Mouse (Mus musculus) layer of hippocampus, adult 18-20 months (tissue): ENCODE results near the gene Shc3. TPM values are rescaled to one million over a fixed set of nuclear protein-coding genes. Genes with fewer than 3 reads are reported as not detected.

ENCODE experiments used
- DNase-seq, 2 experiments: peaks; one replicate each; pipeline ENCODE4 v3.0.0; 2022; ENCODE audit warnings: low spot score in 2 of 2
- long read RNA-seq: library from polyadenylated mRNA; stranded (forward); transcript quantifications from one replicate; pipeline ENCODE4 v2.0.0, GENCODE M21; 2021
- total RNA-seq, 2 experiments: library from RNA; stranded (reverse); gene quantifications; 2 replicates each; pipeline ENCODE4 v1.2.3; 2021

Gene Shc3
- total RNA-seq: 100 to 1,000 TPM; 118 to 119 TPM
- long read RNA-seq, transcript Shc3-201 (12 exons, 1,537 nt): major isoform, 11 of 14 reads
- long read RNA-seq, partial matches to known transcripts: 2 of 14 reads
- long read RNA-seq, other reads (novel, unspliced or antisense): 1 of 14 reads

DNA sequence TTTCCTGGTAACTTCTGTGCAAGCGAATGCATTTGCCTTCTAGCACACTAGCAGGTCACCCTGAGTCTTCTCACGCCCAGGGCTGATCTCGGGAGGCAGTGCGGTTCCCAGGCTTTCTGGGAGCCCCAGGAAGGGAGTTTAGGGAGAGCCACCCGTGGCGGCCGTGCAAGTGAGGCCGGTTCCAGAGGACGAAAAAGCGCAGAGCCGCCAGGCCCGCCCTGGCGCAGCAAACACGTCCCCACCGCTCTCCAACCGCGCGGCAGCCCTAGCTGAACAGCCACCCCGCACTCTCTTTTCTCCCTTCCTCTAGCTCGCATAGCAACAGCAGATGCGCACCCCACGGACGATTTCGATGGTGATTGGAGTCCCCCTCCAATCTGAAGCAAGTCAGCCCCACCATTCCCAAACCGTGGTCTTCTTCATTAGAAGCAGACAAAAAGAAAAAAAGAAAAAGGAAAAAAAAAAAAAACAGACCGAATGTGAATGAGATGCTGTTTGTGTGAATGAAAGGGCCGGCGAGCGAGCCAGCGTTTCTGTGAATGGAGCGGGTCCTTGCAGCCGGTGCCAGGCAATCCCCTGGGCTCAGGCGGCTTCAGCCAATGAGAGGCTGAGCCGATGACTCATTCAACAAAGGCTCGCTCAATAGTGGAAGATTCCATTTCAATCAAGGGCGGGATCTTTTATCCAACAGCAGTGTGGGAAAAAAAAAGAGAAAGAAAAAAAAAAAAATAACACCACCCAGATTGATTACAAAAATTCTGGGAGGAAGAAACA lies at the start of gene Shc3:
Gene Shc3, minus strand, starts transcription at position 509 of the 774 bp plus-strand sequence.
- DNase-seq: peak; percentile 86 to 91

DNA sequence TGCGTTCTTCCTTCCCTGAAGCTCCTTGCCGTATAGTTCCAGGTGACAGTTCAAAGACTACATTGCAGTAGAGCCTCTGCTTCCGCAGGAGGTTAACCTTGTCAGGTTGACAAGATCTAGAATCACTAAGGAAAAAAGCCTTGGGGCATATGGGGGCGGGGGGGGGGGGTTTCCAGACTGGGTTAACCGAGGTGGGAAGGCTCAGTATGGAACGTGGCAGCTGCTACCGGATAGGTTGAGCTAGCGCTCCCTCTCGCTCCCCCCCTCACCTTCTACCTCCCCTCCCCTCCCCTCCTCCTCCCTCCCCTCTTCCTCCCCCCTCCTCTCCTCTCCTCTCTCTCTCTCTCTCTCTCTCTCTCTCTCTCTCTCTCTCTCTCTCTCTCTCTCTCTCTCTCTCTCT lies 49.4 kb upstream of the Shc3 start:
- DNase-seq: no peak

DNA sequence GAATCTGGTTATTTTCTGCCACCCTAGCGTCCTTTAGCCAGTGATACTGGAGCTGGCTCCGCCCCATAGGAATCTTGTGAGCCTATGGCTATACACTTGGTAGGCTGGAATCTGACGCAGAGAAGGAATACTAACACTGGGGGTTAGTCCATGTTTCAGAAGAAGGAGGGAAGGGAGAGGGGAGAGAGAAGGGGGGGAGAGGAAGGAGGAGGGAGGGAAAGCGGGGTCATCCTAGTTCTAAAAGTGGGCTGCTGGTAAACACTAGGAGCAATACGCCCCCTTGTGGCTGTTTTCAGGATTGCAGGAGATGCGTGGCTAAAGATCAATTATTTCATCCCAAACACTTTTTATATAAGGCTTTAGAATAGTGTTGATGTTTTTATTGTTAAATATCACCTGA lies 48.6 kb upstream of the Shc3 start:
- DNase-seq: peak in 1 of 2 experiments; percentile 85

DNA sequence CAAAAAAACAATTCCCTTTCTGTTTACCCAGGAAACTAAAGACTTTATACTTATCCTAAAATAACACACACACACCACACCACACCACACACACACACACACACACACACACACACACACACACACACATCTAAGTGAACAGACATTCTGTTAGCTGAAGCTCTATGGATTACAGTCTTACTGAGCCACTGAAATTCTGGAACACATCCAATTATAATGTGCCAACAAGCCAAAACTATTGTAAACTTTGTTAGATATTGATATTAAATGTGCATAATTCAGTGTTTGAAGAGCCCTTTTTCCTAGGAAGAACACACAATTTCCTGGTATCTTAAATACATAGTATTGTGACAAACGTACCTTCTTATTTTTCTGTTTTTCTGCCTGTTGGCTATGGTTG lies 48.1 kb upstream of the Shc3 start:
- DNase-seq: no peak

DNA sequence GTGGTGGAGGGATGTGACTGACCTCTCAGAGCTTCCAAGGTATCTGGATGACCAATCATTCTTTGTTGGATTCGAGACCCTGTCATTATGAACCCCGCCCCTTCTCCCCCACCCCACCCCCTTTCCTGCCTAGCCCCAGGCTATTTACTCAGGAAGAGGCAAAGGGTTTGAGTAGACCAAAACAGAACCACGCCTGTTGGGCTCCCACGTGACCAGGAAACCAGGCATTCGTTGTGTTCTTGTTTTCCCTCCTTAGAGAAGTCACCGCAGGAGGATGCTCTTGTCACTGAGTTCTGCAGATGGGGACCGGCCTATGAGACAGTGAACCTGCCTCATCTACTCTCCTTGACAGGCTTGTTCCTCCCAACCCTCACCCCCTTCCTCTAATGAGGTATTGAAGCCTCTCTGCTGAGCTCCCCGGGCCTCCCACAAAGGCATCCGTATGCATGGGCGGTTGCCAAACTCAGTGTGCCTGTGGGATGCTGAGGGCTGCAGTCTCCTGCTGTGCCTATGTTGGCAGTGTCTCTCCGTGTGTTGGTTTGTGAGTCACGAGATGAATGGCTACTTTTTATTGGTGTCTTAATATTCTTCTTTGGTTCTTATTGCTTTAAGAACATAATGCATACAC lies 47.3 kb upstream of the Shc3 start:
- peak; percentile 71 to 87 for DNase-seq

DNA sequence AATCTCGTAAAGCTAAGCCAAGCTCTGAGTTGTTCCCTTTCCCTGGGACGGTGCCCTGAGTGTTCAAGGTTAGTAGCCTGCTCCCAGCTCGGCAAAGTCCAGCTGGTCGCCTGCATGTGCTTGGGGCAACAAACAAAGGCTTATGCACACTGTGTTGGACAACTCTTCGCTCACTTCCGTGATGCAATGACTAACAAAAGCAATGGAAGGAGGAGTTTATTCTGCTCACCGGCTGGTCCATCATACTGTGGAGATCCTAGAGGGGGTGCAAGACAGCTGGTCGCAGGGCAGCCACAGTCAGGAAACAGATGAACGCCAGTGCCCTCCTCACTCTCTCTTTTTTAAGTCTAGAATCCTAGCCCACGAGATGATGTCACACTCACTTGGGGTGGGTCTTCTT lies 46.6 kb upstream of the Shc3 start:
- no peak for DNase-seq

DNA sequence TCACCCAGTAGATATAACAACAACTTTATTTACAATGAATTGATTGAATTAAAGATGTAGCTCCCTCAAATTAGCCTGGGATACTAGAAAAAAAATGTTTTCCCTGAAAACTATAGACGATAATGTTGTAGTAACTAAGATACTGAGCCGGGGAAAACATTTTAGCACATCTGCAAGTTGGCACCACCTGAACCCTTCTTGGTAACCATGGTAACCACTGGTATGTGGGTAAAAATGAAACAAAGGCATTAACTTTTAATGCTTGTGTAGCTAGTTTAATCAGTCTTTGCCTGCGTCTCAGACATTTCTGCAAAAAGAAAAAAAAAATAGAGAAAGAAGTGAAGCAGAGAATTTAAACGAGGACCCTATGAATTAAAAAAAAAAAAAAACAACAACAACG lies 42.3 kb upstream of the Shc3 start:
- no peak for DNase-seq

DNA sequence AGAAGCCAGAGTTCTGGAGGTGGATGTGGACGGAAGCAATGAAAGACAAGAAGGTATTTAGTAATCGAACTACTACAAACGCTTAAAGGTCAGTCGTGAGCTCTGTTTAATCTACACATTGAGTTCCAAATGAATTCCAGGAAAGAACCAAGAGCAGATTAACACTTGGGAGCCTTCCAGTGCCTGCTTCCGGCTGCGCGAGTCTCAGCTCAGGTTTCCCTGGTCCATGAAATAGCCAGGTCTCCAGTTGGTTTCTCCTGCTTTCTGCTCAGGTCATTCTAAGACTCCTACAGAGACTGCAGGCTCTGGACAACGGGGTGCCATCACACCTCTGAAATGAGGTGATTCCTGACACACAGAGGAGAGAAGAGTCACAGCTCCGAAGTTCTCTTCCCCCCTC lies 41.8 kb upstream of the Shc3 start:
- DNase-seq: no peak

DNA sequence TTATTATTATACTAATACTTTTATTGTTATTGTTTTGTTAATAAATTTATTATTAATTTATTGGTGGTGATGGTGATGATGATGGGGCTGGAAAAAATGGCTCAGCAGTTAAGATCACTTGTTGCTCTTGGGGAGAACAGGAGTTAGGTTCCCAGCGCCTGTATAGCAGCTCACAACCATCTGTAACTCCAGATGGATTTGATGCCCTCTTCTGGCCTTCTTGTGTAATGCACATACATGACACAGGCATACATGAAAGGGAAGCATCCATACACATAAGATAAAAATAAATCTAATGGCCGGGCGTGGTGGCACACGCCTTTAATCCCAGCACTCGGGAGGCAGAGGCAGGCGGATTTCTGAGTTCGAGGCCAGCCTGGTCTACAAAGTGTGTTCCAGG lies 40.0 kb upstream of the Shc3 start:
- no peak for DNase-seq

DNA sequence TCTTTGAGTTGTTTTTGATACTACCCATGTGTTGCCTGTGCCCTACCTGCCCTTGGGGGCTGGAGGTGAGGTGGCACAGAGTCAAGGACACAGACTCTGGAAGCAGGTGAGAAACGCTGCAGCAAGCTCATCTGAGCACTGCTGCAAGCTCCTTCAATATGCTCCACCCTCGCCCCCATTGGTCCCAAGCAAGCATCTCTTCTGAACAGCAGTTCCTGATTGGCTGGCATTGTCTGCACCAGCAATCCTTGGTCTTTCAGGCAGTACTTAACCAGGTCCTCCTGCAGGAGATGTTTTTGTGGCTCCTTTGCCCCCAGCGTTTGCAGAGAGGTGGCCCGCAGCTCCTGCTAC lies 34.6 kb upstream of the Shc3 start:
- peak; percentile 29 to 71 for DNase-seq

DNA sequence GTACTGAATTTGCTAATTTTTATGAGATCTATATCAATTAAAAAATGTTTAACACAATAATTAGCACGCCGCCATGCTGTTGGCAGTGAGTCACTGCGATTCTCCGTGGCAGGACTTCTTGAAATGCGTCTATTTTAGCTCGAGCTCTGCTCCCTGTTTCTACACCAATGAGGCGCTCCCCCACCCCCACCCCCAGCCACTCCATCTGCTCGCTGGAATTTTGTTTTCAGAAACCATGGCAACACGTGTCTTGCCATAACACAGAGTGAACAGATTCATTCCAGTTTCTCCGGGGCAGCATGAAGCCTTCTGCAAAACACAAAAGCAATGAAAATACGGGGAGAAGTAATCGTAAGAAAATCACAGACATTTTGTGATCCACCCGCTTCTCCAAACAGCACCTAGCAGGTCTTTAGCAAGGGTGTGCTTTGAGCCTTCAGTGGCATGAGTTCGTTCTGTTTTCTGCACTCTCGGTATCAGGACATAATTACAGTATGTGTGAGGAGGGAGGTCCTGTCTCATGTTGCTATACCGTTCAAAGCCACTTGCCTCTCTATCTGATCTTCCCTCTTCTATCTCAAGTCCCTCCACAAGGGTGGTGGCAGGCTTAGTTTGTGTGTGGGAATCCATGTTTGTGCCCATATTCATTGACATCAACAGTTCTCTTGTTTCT lies 34.1 kb upstream of the Shc3 start:
- peak; percentile 70 to 88 for DNase-seq

DNA sequence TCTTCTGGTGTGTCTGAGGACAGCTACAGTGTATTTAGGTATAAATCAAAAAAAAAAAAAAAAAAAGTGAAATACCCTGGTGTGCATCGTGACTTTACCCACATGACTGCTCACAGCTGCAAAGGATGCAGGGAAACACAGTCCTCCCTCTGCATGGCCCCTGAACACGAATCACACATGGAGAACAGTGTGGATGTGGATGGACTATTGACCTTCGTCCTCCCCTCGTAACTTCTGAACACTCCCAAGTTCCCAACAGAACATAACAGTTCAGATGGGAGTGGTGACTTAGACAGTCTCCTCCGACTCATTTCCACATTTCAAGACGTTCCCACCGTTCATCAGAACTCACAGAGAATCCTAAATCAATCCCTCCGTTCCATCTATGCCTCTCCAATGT lies 33.5 kb upstream of the Shc3 start:
- DNase-seq: no peak

DNA sequence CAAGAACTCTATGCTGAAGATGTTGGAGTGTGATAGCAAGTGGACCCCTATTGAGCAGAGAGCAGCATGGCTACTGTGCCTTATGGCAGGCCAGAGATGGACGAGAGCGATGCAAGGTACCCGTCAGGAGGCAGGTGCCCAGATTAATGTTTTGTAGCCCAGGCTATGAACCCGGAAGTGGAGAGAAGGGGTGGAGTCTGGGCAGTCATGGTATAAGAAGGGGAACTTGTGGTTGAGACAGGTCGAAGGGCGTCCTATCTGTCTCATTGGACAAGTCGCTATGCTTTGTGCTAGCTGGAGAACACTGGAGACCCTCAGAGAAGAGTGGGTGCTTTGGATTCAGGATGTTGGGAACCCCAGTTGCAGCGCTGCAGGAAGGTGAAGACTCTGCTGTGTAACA lies 30.9 kb upstream of the Shc3 start:
- no peak for DNase-seq

DNA sequence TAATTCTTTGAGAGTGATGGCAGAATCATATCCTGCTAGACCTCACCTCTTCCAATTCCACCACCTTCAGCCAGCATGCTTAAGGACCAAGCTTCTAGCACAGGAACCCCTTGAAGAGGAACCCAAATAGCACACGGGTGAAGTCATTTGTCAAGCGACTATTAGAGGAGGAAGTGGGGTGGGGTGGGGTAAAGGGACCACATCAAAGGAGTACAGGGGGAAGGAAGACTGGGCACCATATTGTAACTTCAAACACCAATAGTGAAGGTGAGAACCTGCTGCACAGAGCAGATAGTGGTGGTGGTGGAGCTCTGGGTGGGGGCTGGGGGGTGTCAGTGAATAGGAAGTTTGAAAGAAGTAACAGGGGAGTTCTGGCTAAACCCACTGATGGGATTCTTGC lies 28.8 kb upstream of the Shc3 start:
- no peak for DNase-seq

DNA sequence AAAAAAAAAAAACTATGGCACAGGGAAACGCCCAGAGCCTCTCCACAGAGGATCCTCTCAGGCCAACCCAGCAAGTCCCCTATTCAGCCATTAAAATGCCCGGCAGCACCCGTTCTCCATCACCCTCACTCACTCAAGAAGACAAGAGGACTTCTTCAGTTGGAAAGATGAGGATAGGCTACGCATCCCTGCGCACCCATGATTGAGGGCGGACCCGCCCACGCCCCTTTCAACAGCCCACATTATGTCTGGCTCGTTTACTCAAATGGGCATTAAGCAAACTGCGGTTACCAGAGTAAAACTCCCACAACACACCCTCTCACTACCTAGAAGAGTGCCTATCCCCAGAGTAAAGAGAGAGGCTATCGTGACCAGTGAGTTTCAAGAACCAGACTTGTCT lies 26.2 kb upstream of the Shc3 start:
- no peak for DNase-seq

DNA sequence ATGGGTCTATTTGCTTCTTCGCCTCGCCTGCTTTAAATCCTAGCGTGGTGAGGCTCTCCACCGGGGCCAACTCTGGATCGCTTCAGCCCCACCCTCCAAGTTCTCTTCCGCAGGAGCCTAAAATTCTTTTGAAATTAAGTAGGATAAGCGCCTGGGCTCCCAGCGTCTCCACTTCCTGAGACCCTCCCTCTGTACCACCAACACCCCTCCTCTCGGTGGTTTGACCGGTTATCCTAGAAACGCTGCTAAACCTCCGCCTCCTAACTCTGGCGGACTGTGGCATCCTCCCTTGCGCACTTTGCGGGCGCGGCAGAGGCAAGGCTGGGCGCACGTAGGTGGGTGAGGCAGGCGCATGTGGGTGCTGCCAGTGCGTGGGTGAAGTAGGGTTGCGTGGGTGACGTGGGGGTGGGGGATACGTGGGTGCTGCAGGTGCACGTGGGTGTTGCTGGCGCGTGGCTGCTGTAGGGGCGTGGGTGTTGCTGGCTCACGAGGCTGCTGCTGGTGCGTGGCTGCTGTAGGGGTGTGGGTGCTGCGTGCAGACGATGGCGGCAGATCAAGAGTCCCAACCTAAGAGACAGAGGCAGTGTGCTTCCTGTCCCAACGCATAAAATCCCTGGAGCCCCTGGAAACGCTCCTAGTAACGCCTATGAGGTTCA lies 25.6 kb upstream of the Shc3 start:
- peak; percentile 37 to 62 for DNase-seq

DNA sequence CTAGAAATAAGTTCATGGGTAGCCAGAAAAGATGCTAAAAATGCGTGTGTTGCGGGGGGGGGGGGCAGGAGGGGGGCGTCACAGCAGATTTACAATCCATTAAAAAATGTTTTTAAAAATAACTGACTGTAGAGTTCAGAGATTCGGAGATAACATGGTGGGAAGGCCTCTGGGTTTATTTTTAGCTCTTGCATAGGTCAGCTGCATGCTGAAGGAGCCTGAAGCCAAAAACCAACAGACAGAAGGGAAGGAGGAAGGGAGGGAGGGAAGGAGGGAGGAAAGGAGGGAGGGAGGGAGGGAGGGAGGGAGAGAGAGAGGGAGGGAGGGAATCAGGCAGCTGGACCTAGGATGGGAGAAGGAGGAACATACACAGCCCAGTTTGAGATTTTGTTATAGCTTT lies 18.8 kb upstream of the Shc3 start:
- DNase-seq: no peak

DNA sequence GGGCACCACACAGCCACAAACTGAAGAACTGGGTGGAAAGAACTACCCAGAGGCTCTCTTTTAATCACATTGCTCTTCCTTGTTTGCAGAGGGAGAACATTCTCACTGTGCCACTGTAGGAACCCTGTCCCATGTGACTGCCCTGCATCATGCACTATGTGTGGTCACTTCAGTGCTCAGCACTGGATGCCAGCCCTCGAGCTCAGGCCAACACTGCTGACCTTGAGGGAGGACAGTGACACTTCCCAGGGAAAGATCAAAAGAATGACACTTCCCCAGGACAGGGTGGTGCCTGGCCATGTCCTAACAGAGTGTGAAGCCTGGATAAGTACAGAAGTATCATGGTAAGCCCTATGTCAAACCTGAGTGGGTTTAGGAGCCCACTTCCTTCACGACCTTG lies 13.0 kb upstream of the Shc3 start:
- no peak for DNase-seq

DNA sequence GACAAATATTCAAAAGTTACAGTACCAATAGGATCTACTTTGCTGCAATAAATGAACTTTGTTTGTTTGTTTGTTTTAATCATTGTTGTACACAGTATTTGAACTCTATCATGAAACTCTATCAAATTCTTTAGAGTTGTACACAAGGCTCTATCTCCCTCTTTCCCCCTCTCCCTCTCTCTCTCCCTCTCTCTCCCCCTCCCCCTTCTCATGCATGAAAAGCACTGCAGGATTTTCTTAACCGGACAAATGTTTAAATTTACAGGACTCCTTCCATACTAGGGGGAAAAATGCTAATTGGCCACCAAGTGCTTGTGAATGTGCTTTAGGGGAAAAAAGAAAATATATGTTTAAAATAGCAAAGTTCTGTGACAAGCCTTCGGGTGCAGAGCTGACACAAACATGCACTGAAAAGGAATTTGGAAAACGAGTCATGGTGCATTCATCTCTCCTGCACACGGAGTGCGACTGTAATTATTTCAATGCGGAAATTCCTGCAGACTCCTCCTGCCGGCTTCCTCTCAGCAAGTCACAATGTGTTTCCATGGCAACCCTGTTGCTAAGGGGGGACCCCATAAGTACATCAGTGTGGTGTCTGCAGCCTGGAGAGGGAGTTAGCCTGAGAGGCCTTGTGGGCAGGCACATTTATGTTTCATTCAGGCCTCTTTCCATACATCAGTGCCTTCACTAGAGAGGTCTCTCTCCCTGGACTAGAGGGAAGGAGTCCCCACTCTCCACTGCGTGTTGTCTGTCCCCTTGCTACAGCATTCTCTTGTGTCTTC lies 11.2 kb upstream of the Shc3 start:
- DNase-seq: peak in 1 of 2 experiments; percentile 76

DNA sequence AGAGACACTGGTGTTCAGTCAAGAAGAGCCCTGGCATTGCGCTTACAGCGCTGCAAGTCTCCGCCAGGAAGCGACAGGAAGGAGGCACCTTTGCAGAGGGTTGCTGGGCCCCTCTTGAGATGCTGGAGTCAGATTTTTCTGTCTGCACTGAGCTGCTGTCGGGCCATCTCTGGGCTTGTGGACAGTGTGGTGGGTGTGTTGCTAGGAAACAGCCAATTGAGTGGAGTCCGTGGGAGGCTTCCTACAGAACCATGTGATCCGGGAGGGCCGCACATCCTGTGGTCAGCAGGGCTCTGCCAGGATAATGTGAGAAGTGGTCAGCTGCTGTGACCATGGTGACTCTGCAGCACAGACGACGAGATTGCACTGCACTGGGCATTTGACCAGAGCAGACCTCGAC lies 4.6 kb upstream of the Shc3 start:
- peak in 1 of 2 experiments; percentile 37 for DNase-seq

DNA sequence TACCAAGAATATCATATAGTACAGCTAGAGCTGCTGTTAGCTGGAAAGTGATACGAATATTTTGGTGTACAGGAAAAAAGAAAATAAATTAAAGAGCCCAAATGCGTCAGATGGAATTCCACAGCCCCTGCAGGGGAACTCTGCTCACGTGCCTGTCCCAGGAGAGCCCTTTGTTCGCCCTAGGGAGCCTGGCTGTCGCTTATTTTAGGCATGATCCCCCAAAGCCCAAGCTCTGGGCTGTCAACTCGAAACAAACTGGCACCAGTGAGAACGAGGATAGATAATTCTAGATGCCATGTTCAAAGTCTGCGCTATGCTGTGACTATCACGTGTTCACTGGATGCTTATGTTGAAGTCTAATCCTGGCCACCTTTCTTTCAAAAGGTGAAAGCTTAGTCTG lies 892 bp upstream of the Shc3 start:
- DNase-seq: no peak
